Mouse (Mus musculus) liver, postnatal 0 days (tissue): ENCODE data around the gene Gnpat.

Source experiments
- CTCF ChIP-seq: sonication (generic); IDR thresholded peaks from 2 replicates; pipeline ENCODE4 v1.5.1; 2016; ENCODE audit warnings: antibody characterized with exemption, low read depth
- EP300 ChIP-seq: IDR thresholded peaks from 2 replicates; pipeline ENCODE4 v1.6.1; 2016; ENCODE audit warnings: antibody characterized with exemption, low read depth, mild to moderate bottlenecking

DNA sequence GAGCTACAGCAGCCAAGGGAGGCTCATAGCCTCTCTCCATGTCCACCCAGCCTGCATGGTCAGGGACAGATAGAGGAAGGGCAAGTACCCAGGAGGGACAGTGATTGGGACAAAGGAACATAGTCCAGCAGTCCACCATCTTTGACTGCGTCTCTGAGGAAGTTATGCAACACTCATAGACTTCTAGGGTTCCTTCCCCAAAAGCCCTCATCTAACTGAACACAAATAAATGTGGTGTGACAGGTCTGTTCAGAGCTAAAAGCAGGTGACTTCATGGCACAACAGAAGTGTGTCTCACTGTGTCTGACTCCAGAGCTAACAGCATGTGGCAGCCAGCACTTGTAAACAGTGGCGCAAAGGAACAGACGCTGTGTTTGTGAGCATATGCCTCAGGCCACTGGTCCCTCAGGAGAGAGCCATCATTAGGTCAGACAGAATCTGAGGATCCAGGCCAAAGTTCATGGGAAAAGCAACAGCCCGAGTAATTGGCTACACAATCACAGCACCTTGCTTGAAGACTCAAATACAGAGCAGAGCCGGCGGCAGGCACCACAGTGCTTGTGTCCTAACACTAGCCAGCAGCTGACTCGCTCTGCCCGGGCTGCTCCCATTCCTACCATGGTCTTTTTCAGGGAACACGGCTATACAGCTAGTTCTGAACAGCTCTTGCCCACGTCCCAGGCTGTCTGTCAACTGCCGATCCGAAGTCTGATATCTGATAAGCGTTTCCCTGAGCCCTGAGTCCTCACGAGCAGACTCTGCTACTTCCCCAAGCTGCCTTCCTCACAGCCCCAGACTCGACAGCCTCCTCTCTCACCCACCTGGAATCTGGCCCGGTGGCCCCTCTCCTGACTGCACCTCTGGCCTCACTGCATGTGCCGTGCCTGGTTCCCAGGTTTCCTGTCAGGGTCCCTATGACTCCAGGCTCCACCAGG, 49.4 kb downstream of the Gnpat start:
- TF ChIP-seq CTCF (no peak), EP300 (no peak)
